Mouse (Mus musculus) layer of hippocampus, adult 18-20 months (tissue): ENCODE data around the gene Cntn5. TPM values are rescaled to one million over a fixed set of nuclear protein-coding genes. Genes with fewer than 3 reads are reported as not detected.

ENCODE experiments used
- DNase-seq, 2 experiments: peaks; one replicate each; pipeline ENCODE4 v3.0.0; 2022; ENCODE audit warnings: low spot score in 2 of 2
- total RNA-seq, 2 experiments: library from RNA; stranded (reverse); gene quantifications; 2 replicates each; pipeline ENCODE4 v1.2.3; 2021

The Cntn5 gene
- total RNA-seq, 2 experiments from 2014 or later: 7.3 to 8.5 TPM

GRCm38 (mm10) chr9:9949346-9949745 lies 955.2 kb downstream of the Cntn5 start:
- no peak for DNase-seq

- no peak for DNase-seq
Observed at GRCm38 (mm10) chr9:9944872-9945271, 959.7 kb downstream of the Cntn5 start.

DNA sequence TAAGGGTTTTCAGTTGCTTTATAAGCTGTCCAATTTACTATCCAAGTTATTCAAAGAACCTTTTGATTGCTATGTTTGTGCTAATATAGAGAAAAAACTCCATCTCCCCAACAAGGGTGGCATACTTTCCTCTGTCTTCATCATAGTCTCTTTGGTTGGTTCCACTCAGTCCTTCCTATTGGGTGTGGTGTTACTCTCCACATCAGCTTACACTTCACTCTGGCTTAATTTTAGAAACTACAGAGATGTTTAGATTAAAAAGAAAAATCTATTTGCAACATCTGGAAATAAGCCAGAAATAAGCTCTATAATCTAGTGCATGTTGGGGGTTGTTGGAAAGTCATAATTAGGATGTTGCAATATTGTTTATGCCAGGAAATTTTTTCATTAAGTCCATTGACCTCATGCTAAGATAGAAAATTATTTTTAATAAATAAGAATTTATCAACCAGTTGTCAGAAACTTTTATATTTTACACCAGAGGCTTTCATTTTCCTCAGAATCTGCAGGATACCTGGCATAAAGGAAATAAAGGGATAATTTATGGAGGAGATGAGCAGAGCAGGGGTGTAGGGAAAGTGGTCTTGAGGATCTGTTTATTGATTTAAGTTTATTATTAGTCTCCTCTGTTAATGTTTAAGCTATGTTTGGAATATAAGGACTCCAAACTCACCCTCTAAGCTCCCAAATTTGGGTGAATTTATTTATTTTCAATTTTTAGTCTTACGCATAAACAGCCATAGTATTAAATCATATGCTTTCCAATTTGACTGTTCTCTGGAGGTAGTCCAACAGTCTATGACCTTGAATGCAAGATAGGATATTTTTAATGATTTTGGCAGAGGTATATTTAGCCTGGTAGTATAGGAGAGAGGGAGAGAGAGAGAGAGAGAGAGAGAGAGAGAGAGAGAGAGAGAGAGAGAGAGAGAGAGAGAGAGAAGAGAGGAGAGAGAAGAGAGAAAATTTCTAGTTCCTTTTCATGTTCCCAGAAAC lies 966.8 kb downstream of the Cntn5 start:
- DNase-seq: no peak

DNA sequence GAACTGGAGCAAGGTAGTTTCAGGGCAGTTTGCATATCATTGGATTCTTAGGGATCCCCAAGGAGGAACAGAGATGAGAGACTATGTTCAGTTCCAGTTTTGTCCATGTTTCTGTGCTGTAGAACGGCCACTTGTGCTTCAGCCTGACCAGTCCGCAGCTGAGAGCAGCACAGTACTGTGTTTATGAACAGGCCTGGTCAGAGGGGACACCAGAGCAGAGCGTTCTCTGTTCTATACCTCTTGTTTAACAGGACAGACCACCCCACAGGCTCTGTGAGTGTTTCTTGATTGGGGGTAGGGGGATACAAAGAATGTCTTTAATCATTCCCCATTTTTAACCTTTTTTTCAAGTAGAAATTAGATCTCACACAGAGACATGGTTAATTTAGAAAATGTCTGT lies 984.0 kb downstream of the Cntn5 start:
- no peak for DNase-seq

DNA sequence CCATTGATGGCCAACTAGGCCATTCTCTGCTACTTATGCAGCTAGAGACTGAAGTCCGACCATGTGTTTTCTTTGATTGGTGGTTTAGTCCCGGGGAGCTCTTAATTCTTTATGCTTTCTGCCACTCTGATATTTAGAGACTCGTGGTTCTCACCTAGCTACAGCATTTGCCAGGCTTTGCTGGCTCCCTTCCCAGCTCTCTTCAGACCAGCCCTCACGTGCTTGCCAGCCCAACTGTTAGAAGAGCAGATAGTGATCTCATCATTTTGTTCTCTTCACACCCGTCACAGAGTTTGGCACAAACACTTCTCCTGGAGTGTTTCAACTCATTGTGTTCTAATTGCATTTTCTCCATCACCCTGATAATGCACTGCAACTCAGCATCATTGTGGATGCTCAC lies 1005.5 kb downstream of the Cntn5 start:
- peak; percentile 69 to 89 for DNase-seq

DNA sequence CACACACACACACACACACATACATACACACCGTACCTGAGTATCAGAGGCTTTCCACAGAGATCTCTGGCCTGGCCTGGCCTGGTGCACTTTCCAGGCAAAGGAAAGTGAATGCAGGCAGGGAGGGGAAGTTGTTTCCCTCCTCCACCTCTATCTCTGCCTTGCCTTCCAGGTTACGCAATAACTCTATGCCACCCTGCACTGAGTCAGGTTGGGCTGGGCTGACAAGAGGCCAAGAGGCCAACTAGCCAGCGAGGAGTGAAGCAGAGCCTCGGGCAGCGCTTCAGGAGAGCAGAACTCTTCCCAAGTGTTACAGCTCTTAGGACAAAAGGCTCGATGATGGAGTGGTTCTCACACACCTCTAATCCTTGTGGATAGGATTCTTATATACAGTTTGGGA lies 1018.4 kb downstream of the Cntn5 start:
- DNase-seq: no peak

- no peak for DNase-seq
Observed at GRCm38 (mm10) chr9:9882779-9883383, 1021.7 kb downstream of the Cntn5 start.

DNA sequence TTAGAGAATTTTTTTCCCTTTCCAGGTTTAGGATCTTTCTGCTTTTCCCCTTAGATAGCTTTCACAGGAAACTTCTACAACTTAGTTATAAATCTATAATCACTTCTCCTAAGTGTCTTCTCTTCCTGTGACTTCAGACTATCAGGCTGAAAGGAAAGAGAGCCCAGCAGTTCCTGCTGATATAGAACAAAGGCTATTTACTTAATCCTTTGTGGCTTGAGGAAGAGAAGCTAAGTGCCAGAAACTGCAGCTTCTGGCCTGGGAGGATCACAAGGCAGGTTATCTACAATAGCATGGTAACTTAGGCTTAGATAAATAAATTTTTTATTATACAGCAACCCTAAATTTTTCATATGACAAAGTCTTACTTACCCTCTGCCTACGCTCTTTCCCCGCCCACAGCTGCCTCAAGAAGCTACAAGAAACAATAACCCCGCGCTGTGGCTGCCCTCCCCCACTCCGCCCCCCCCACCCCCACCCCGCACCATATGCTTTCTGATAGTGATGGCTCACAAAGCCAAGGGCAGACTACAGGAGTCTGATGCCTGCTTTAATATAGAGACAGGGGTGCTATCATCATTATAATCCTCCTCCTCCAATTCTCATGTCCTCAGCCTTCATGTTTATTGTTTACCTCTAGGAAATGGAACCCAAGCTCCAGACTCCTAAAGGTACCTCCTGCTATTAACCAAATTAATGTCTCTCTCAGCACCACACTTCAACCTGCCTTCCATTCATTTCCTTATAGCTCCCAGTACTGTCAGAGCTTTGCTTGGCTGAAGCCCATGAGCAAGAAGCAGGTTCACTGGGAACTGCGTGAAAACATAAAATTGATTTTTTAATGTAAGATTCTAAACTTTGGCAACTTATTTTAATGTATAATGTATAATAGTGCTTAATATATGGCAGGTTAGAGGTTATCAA lies 1032.2 kb downstream of the Cntn5 start:
- no peak for DNase-seq

- DNase-seq: no peak
Observed at GRCm38 (mm10) chr9:9860631-9861030, 1043.9 kb downstream of the Cntn5 start.

DNA sequence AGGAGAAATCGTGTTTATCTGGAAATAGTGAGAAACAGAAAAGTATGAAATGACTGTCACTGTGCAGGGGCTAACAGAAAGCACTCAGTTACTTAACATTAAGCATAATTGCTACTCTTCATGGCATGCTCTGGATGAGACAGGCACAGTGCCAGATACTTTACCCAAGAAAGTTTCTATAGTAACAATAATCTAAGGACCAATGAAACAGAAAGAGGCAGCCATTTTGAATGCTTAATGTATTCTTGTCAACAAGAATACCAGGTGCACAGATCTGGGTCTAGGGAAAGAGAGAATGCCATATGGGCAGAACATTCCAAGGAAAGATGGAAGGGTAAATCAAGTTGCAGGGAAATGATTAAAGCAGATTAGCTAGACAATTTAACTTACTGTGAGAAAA lies 1045.3 kb downstream of the Cntn5 start:
- DNase-seq: no peak

DNA sequence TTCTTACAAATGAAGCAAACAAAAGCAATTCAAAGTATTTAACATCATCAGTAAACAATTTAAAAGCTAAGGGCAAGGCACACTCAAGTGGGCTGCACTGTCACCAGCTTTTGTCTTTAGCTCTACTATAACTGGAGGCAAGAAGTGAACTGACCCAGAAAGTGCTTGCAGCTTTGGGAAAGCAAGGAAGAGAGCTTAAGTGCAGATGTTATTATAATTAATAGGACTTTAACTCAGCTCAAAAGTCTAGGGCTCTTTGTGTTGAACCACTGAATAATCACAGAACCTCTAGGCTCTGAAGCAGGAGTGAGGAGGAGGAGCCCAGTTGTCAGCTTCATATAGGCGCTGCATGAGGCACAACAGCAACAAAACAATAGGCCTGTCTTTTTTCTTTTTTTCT lies 1049.8 kb downstream of the Cntn5 start:
- DNase-seq: no peak

- no peak for DNase-seq
Observed at GRCm38 (mm10) chr9:9830231-9830630, 1074.3 kb downstream of the Cntn5 start.

GRCm38 (mm10) chr9:9819963-9820362 lies 1084.6 kb downstream of the Cntn5 start:
- DNase-seq: no peak

GRCm38 (mm10) chr9:9817477-9817876 lies 1087.1 kb downstream of the Cntn5 start:
- DNase-seq: peak in 1 of 2 experiments; percentile 61

DNA sequence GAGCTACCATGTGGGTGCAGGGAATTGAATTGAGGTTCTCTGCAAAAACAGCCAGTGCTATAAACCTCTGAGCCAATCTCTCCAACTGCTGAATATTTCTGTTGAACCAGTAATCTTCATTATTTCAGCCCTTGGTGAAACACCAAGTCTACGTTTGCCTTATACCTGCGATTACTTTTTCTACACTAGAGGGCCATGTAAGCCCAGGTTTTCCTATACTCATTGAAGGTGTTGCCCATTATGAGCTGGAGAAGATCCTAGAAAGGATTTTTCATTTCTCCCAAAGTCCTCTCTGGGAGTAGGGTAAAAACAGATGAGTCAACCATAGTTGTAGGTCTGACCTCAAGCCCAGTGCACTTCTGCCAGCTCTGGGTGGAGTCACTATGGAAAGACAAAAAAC lies 1105.0 kb downstream of the Cntn5 start:
- DNase-seq: no peak

GRCm38 (mm10) chr9:9783680-9784079 lies 1120.9 kb downstream of the Cntn5 start:
- DNase-seq: no peak

GRCm38 (mm10) chr9:9781157-9781884 lies 1123.3 kb downstream of the Cntn5 start:
- DNase-seq: no peak

DNA sequence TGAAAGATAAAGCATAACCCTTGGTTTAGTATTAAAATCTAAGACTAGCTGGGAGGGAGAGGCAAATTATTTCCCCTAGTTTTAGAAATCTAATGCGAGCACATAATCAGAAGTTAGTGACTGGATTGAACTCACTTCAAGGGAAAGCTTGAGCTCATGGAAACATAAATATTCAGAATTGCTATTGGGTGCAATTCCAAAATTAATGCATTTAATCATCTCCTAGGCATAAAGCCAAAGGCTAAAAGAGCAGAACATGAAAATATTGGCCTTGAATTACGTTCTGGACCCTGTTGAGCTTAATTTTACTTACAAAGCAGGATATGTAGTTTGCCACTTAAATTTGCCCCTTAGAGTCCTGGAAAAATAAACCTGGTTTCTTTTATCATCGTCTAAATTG lies 1124.9 kb downstream of the Cntn5 start:
- no peak for DNase-seq

DNA sequence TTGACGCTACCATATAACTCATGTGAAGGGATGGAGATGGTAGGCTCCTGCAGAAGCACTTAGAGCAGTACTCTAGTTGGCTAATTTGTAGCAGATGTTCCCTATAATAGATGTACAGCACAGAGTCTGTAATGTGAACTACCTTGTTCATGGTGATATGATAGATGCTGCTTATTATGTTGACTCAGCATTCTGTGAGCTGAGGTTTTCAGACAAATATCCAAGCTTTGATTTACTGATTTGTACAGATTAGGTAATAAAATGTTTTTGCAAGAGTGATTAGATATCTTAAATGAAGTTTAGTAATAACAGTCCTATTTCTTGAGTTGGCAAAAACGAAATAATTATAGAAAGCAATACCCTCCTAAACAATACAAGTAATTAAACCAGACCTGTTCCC lies 1133.8 kb downstream of the Cntn5 start:
- DNase-seq: no peak

DNA sequence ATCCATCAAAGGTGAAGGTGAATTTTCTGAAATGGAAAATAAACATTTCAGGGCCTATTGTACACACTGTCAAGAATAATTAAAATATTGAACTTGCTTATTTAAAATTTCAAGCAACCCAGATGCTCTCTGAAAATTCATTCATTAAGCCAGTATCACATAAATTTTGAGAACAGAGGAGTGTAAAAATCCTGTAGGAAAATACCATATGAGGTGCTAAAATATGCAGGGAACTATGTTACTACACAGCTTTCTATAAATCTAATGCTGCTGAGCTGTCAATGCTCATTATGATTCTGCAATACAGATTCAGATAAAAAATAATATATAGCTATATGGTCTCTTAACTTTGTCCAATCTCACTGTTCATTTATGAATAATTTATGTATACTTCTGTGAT lies 1134.9 kb downstream of the Cntn5 start:
- DNase-seq: no peak

DNA sequence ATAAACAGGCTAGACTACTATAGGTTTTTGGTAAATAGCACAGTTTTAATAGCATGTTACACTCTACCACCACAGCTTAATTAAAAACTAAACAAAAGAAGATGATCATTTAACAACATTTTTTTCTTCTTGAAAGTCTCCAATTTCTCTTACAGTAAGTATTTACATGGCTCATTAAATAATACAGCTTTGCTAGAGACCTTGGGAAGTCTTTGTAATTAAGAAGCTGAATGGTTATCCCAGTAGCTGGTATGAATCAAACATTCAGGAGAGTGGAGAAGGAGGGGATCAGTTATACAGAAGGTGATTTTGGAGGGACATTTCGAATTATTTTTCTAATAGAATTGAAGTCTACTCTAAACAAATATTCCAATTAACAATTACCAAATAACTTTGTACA lies 1186.4 kb downstream of the Cntn5 start:
- DNase-seq: no peak
